Mouse (Mus musculus) monocyte, adult 2 months (primary cell): ENCODE measurements around the gene Chd1.
"Not testable (repeated sequence)": the region's sequence is repeated elsewhere in the genome, so short reads cannot be mapped to it uniquely, and the experiment has no call there.

Experiments used
- DNase-seq, 2 experiments: peaks; one replicate each; pipeline ENCODE4 v3.0.0; 2022; ENCODE audit warnings: low spot score in 2 of 2, low read depth in 1 of 2

Gene Chd1

GRCm38 (mm10) chr17:15704475-15705300, at the start of gene Chd1:
TSS of gene Chd1 (plus strand) at chr17:15704967.
- DNase-seq: peak; percentile 79 to 88

GRCm38 (mm10) chr17:15656881-15657607, 47.7 kb upstream of the Chd1 start:
- peak; percentile 29 to 48 for DNase-seq

- DNase-seq: no peak
Measured at GRCm38 (mm10) chr17:15672870-15673269, 31.9 kb upstream of the Chd1 start.

DNA sequence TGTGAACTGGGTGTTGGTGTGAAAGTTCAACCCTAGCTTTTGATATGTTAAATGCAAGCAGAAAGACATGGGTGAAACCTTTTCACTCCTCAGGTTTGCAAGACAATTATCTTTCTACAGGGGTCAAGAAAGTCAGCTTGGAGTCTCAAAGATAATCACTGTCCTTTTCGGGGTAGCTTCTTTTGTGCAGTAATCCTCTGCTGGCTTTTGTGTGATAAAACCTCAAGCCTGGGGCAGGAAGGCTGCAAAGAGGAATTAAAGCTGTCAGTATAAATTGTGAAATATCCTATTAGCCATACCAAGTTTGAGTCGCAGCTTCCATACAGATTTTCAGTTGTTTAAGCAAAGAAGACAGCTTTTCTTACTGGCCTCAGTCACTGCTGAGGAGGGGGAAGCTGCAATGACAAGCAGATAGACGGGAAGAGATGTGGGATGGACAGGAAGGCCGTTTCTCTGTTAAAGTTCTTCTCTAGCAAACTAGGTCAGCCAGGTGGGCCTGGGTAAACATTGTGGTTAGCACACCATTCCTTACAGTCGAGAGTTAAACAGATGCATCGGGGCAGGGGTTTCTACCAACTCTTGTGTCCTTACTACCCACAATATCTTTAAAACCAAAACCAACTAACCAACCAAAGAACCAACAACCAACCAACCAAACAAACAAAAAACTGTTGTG, 26.7 kb upstream of the Chd1 start:
- no peak for DNase-seq

- no peak for DNase-seq
Measured at GRCm38 (mm10) chr17:15679966-15680630, 24.7 kb upstream of the Chd1 start.

GRCm38 (mm10) chr17:15680661-15681060, 24.1 kb upstream of the Chd1 start:
- no peak for DNase-seq

- no peak for DNase-seq
Measured at GRCm38 (mm10) chr17:15686396-15686795, 18.4 kb upstream of the Chd1 start.

DNA sequence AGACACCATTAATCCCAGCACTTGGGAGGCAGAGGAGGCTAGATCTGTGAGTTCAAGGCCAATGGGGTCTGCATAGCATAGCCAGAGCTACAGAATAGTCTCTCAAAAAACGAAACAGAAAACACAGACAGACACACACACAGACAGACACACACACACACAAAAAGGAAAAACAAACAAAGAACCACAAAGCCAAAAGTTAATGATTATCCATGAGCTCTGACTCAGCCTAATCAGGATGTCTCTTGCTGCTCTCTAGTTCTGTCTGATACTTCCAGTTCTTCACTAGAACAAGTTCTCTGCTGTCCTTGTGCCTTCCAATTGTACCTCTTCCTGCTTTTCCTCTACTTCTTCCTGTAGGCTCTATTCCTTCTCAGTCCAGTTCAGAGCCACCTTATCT, 14.5 kb upstream of the Chd1 start:
- no peak for DNase-seq

DNA sequence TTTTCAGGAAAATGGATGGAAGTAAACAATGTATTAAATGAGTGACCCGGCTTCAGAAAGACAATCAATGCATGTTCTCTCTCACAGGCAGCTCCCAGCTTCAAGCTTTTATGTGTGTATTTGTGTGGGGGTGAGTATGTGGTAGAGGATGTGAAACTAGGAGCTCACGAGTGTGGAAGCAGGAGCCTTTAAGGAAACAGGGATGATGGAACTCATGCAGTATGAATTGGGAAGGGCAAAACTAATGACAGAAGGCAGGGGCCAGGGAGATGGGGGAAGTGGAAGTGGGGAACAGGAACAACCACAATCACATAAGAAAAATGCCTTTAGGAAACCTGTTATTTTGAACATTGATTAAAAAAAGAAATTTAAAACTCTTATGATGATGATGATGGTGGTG, 9.2 kb upstream of the Chd1 start:
- DNase-seq: peak in 1 of 2 experiments; percentile 9

- no peak for DNase-seq
Measured at GRCm38 (mm10) chr17:15698956-15699355, 5.8 kb upstream of the Chd1 start.

GRCm38 (mm10) chr17:15701505-15701904, 3.3 kb upstream of the Chd1 start:
- DNase-seq: no peak

GRCm38 (mm10) chr17:15704158-15704474, 651 bp upstream of the Chd1 start:
- no peak for DNase-seq

DNA sequence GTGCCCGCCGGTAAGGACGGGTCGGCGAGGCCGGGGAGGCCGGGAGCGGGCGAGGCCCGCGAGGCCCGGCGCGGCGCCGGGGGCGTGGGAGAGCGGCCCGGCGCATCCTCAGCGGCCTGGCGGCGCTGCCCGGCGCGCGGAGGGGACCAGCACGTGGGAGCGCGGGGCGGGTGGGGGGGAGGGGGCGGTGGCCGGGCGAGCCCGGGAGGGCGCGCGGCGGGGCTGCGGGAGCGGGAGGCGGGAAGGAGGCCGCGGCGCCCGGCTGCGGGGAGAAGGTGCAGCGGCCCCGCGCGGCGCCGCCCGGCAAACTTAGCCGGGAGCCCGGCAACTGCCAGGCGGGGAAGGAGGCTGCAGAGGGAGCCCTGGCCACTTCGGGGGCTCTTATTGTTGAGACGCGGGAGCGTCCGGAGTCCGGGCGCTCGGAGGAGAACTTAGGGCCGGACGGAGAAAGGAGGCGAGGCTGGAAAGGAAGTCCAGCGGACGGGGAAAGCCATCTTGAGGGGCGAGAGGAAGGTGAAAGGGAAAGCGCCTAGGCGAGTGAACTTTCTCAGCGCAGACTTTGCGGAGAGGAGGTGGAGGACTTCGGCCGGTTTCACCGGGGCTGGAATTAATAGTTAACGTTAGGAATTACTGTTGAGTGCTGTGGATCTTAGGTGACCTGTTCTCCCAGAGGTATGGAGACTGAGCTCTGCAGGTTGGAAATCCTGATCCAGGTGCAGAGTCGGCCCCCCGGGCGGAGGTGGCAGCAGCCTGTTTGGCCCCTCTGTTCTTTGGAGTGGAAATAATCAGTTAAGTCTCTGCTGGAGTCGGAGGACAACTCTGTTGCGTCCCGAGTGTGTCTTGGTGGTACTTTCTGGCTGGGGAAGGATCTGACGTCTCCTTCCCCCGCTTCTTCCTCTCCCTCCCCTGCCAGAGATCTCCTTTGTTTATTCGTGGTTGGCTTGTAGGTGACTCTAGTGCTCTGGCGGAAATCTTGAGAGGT, 827 bp downstream of the Chd1 start:
- DNase-seq: peak in 1 of 2 experiments; percentile 28

DNA sequence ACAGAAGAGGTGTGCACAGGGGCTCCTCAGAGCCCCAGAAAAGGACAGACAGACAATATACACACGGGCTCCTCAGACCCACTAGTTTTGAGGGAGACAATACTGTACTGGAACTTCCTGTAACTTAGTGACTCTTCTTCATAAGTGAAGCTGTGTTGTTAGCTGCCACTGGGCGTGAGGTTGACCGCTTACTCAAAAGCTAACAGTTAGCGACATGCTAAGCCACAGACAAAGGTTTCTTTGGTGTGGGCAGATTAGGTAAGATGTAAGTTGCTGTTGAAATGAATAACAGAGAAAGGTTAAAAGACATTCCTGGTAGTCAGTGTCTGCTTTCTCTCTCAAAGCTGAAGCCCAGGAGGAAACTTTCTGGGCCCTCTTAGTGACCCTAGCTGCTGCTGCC, 9.7 kb downstream of the Chd1 start:
- no peak for DNase-seq

GRCm38 (mm10) chr17:15715013-15715902, 10.5 kb downstream of the Chd1 start:
- peak in 1 of 2 experiments; percentile 16 for DNase-seq

- no peak for DNase-seq
Measured at GRCm38 (mm10) chr17:15715940-15716339, 11.2 kb downstream of the Chd1 start.

GRCm38 (mm10) chr17:15720841-15721240, 16.1 kb downstream of the Chd1 start:
- DNase-seq: no peak

- no peak for DNase-seq
Measured at GRCm38 (mm10) chr17:15723291-15723690, 18.5 kb downstream of the Chd1 start.

DNA sequence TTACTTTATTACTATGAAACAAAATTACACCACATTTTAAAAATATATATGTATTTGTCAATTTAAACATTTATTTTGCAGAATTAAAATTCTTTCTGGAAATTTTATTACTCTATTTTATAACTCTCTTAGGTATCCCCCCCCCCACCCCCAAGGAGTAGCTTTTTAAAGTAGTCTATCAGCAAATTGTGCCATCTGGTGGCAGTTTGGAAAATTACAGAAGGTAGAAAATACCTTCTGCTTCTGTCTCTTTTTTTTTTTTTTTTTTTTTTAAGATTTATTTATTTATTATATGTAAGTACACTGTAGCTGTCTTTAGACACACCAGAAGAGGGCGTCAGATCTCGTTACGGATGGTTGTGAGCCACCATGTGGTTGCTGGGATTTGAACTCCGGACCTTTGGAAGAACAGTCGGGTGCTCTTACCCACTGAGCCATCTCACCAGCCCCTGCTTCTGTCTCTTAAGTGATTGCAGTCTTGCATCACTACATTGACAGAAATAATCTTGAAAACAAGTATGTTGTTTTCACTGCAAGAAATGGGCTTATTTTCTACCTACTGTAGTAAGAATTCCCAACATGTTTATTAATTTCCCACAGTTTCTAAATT, 19.2 kb downstream of the Chd1 start:
- not testable (repeated sequence) for DNase-seq
